Mouse (Mus musculus): Measurements from ENCODE around the gene Imp3. TPM values are rescaled to one million over a fixed set of nuclear protein-coding genes. Genes with fewer than 3 reads are reported as not detected.

Gene Imp3
- 38.1 and 42.0 TPM in 2 replicates for polyA plus RNA-seq (2015; fragmentation: Nextera tagmentation; extraction: Ambion mirVana)

DNA sequence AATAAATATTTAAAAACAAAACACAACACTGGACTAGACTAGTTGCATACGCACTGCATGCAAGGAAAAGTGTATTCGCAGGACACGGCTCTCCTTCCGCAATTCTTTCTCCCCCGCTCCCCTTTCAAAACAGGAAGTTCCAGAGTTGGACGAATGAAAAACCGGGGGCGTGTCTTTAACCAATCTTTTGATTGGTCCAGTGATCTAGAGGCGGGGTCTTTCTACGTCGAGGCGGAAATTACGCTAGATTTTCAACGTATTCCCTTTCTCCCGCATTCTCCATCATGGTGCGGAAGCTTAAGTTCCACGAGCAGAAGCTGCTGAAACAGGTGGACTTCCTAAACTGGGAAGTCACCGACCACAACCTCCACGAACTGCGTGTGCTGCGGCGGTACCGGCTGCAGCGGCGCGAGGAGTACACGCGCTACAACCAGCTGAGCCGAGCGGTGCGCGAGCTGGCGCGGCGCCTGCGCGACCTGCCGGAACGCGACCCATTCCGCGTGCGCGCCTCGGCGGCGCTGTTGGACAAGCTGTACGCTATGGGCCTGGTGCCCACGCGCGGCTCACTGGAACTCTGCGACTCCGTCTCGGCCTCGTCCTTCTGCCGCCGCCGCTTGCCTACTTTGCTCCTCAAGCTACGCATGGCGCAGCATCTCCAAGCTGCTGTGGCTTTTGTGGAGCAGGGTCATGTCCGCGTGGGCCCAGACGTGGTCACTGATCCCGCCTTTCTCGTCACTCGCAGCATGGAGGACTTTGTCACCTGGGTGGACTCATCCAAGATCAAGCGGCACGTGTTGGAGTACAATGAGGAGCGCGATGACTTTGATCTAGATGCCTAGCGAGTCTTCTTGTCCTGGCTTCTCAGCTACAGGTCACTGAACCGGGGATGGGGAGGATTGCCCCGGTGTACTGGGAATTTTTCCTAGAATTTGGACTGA lies at the start of gene Imp3:
TSS of gene Imp3 (plus strand) at position 253 of the 938 bp plus-strand sequence.
- H3K4me2 ChIP-seq (ENCODE audit: low read depth, low read length), result peak within 1 kb of the TSS; percentile 89
- no peaks in the 10 kb centered on the region for H3K27me3 ChIP-seq (ENCODE audit: control insufficient read depth, insufficient read depth, low read depth, low read length)
- WGBS (ENCODE audit: insufficient replicate concordance), result under 1% methylated on average over 73 of the region's 73 CpGs
- peak within 1 kb of the TSS; percentile 86 for H3K27ac ChIP-seq (ENCODE audit: low read length)
- peaks cover 12% of the 10 kb centered on the region for H3K4me1 ChIP-seq (ENCODE audit: control insufficient read depth, low read depth, low read length)
- H3K4me3 ChIP-seq (ENCODE audit: low read depth, low read length), result peak within 1 kb of the TSS; percentile 79
- H3K36me3 ChIP-seq (ENCODE audit: control insufficient read depth, insufficient read depth), result no peaks in the 10 kb centered on the region
- no peaks in the 10 kb centered on the region for H3K9me3 ChIP-seq (replicated peaks; ENCODE audit: control insufficient read depth, low read length)
- H3K9ac ChIP-seq (ENCODE audit: low read depth, low read length), result peak within 1 kb of the TSS; percentile 74
- peak; percentile 90 for ATAC-seq (ENCODE audit: low read depth)

DNA sequence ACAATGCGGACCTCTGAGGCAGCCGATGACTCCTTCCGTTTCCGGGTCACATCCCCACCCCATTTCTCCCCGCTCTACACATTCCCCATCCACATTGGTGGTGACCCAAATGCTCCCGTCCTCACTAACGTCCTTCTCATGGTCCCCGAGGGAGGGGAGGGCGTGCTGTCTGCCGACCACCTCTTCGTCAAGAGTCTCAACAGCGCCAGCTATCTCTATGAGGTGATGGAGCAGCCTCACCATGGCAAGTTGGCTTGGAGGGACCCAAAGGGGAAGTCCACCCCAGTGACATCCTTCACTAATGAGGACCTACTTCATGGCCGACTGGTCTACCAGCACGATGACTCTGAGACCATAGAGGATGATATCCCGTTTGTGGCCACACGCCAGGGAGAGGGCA lies 49.7 kb upstream of the Imp3 start:
- H3K36me3 ChIP-seq (ENCODE audit: control insufficient read depth, insufficient read depth), result no peaks in the 10 kb centered on the region
- H3K27me3 ChIP-seq (ENCODE audit: control insufficient read depth, insufficient read depth, low read depth, low read length), result no peaks in the 10 kb centered on the region
- WGBS (ENCODE audit: insufficient replicate concordance), result 74% methylated on average over 16 of the region's 16 CpGs
- no peaks in the 10 kb centered on the region for H3K4me1 ChIP-seq (ENCODE audit: control insufficient read depth, low read depth, low read length)
- no peak overlapping the region for H3K4me3 ChIP-seq (ENCODE audit: low read depth, low read length)
- H3K27ac ChIP-seq (ENCODE audit: low read length), result no peak overlapping the region
- H3K4me2 ChIP-seq (ENCODE audit: low read depth, low read length), result no peak overlapping the region
- H3K9me3 ChIP-seq (replicated peaks; ENCODE audit: control insufficient read depth, low read length), result no peaks in the 10 kb centered on the region
- ATAC-seq (ENCODE audit: low read depth), result no peak
- no peak overlapping the region for H3K9ac ChIP-seq (ENCODE audit: low read depth, low read length)

DNA sequence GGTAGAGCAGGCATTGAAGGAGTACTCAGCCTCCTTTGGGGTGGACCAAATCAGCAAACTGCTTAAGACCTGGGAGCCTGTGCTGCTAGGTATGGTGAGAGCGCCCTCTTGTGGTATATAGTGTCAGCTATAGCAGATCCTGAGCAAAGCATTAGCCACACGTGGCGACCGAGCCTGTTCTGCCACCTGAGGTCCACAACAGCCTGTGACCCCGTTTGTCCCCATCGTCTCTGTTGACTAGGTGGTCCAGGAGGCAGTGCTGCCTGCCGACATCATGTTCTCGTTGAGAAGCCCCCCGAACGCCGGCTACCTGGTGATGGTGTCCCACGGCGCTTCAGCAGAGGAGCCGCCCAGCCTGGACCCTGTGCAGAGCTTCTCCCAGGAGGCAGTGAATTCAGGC lies 47.5 kb upstream of the Imp3 start:
- H3K27ac ChIP-seq (ENCODE audit: low read length), result no peak overlapping the region
- no peaks in the 10 kb centered on the region for H3K4me1 ChIP-seq (ENCODE audit: control insufficient read depth, low read depth, low read length)
- 0 out of 2 replicates have a peak, but pooled peaks have one; percentile 16 for ATAC-seq (ENCODE audit: low read depth)
- H3K27me3 ChIP-seq (ENCODE audit: control insufficient read depth, insufficient read depth, low read depth, low read length), result no peaks in the 10 kb centered on the region
- no peak overlapping the region for H3K9ac ChIP-seq (ENCODE audit: low read depth, low read length)
- H3K4me2 ChIP-seq (ENCODE audit: low read depth, low read length), result peak overlapping the region; percentile 24
- no peaks in the 10 kb centered on the region for H3K36me3 ChIP-seq (ENCODE audit: control insufficient read depth, insufficient read depth)
- WGBS (ENCODE audit: insufficient replicate concordance), result 11% methylated on average over 14 of the region's 14 CpGs
- H3K9me3 ChIP-seq (replicated peaks; ENCODE audit: control insufficient read depth, low read length), result no peaks in the 10 kb centered on the region
- H3K4me3 ChIP-seq (ENCODE audit: low read depth, low read length), result no peak overlapping the region

DNA sequence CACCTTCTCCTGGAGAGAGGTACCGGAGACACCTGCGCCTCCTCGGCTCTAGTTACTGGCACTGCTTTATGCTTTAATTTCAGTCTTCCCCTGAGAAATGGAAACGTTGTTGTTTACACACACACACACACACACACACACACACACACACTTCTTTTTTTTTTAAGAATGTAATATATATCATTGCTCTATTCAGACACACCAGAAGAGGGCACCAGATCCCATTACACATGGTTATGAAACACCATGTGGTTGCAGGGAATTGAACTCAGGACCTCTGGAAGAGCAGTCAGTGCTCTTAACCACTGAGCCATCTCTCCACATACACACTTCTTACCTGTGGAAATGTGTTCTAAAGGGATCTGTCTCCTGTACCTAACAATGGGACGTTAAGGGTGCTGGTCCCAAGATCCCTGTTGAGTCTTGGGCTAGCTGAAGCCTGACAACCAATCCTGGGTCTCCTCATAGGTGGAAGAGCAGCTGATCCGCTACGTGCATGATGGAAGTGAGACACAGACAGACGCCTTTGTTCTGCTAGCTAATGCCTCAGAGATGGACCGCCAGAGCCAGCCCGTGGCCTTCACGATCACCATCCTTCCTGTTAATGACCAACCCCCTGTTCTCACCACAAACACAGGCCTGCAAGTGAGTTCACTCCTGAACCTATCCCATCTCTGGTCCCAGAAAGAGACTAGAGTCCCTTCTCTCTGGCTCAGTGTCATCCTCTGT lies 46.6 kb upstream of the Imp3 start:
- no peaks in the 10 kb centered on the region for H3K9me3 ChIP-seq (replicated peaks; ENCODE audit: control insufficient read depth, low read length)
- H3K4me2 ChIP-seq (ENCODE audit: low read depth, low read length), result no peak overlapping the region
- no peaks in the 10 kb centered on the region for H3K27me3 ChIP-seq (ENCODE audit: control insufficient read depth, insufficient read depth, low read depth, low read length)
- no peaks in the 10 kb centered on the region for H3K4me1 ChIP-seq (ENCODE audit: control insufficient read depth, low read depth, low read length)
- no peaks in the 10 kb centered on the region for H3K36me3 ChIP-seq (ENCODE audit: control insufficient read depth, insufficient read depth)
- H3K9ac ChIP-seq (ENCODE audit: low read depth, low read length), result no peak overlapping the region
- WGBS (ENCODE audit: insufficient replicate concordance), result 50% methylated on average over 11 of the region's 11 CpGs
- no peak for ATAC-seq (ENCODE audit: low read depth)
- H3K4me3 ChIP-seq (ENCODE audit: low read depth, low read length), result no peak overlapping the region
- no peak overlapping the region for H3K27ac ChIP-seq (ENCODE audit: low read length)

DNA sequence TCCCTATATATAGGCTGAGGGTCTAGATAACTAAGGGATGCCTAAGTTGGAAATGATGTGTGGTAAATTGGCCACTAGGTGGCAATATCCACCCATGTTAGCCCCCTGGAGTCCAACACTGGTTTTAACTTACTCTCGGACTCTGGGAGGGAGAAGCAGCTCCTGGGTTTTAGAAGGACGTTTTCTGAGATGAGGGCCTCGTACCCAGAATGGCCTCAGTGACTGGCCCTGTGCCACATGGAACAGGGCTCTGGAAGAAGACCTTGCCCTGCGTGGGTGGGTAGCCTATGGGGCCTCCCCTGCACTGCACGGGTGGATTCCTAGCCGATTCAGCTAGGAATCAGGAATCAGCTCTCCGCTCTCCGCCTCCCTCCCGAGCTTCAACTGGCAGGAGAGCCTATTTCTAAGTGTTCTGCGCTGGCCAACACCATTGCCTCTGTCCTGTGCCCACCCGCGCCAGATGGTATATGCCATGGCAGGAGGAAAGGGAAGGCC lies 45.7 kb upstream of the Imp3 start:
- H3K4me2 ChIP-seq (ENCODE audit: low read depth, low read length), result peak overlapping the region; percentile 33
- no peaks in the 10 kb centered on the region for H3K27me3 ChIP-seq (ENCODE audit: control insufficient read depth, insufficient read depth, low read depth, low read length)
- no peaks in the 10 kb centered on the region for H3K36me3 ChIP-seq (ENCODE audit: control insufficient read depth, insufficient read depth)
- no peaks in the 10 kb centered on the region for H3K4me1 ChIP-seq (ENCODE audit: control insufficient read depth, low read depth, low read length)
- 35% methylated on average over 12 of the region's 12 CpGs for WGBS (ENCODE audit: insufficient replicate concordance)
- no peak overlapping the region for H3K4me3 ChIP-seq (ENCODE audit: low read depth, low read length)
- ATAC-seq (ENCODE audit: low read depth), result peak; percentile 27; the same call in 1 of the 2 replicates
- H3K9ac ChIP-seq (ENCODE audit: low read depth, low read length), result no peak overlapping the region
- H3K9me3 ChIP-seq (replicated peaks; ENCODE audit: control insufficient read depth, low read length), result no peaks in the 10 kb centered on the region
- H3K27ac ChIP-seq (ENCODE audit: low read length), result no peak overlapping the region

DNA sequence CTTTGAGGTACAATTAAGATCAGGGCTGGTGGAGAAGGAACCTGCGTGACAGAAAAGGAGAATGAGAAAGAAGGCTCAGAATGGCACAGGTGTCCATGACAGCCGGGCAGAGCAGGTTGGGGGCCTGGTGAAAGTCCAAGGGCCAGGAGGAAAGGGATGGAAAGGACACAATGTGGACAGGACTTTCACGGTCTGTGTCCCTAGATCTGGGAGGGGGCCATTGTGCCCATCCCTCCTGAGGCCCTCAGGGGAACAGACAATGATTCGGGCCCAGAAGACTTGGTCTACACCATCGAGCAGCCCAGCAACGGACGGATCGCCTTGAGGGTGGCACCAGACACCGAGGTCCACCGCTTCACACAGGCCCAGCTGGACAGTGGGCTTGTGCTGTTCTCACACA lies 45.2 kb upstream of the Imp3 start:
- H3K4me1 ChIP-seq (ENCODE audit: control insufficient read depth, low read depth, low read length), result no peaks in the 10 kb centered on the region
- no peak overlapping the region for H3K4me3 ChIP-seq (ENCODE audit: low read depth, low read length)
- H3K9me3 ChIP-seq (replicated peaks; ENCODE audit: control insufficient read depth, low read length), result no peaks in the 10 kb centered on the region
- H3K4me2 ChIP-seq (ENCODE audit: low read depth, low read length), result no peak overlapping the region
- 74% methylated on average over 10 of the region's 10 CpGs for WGBS (ENCODE audit: insufficient replicate concordance)
- ATAC-seq (ENCODE audit: low read depth), result no peak
- H3K36me3 ChIP-seq (ENCODE audit: control insufficient read depth, insufficient read depth), result no peaks in the 10 kb centered on the region
- no peak overlapping the region for H3K9ac ChIP-seq (ENCODE audit: low read depth, low read length)
- no peaks in the 10 kb centered on the region for H3K27me3 ChIP-seq (ENCODE audit: control insufficient read depth, insufficient read depth, low read depth, low read length)
- H3K27ac ChIP-seq (ENCODE audit: low read length), result no peak overlapping the region

DNA sequence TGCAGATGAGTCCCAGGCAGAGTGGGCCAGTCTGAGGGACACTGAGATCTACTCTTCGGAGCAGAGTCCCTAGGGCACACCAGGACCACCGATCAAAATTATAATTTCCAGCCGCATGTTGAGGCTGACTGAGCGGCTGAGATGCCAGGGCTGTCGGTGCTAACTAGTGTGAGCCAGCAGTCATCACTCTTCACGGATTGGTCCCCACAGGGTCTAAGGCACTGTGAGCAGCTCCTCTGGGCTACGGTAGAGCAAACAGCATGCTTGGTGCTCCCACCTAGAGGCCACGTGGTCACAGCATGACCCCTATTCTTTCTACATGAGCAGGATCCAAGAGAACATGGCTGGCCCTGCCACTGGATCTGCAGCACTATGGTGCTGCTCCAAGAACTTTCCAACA lies 44.0 kb upstream of the Imp3 start:
- no peaks in the 10 kb centered on the region for H3K4me1 ChIP-seq (ENCODE audit: control insufficient read depth, low read depth, low read length)
- no peaks in the 10 kb centered on the region for H3K27me3 ChIP-seq (ENCODE audit: control insufficient read depth, insufficient read depth, low read depth, low read length)
- no peaks in the 10 kb centered on the region for H3K36me3 ChIP-seq (ENCODE audit: control insufficient read depth, insufficient read depth)
- 55% methylated on average over 8 of the region's 8 CpGs for WGBS (ENCODE audit: insufficient replicate concordance)
- H3K4me3 ChIP-seq (ENCODE audit: low read depth, low read length), result no peak overlapping the region
- H3K9me3 ChIP-seq (replicated peaks; ENCODE audit: control insufficient read depth, low read length), result no peaks in the 10 kb centered on the region
- H3K9ac ChIP-seq (ENCODE audit: low read depth, low read length), result no peak overlapping the region
- no peak overlapping the region for H3K4me2 ChIP-seq (ENCODE audit: low read depth, low read length)
- no peak overlapping the region for H3K27ac ChIP-seq (ENCODE audit: low read length)
- no peak for ATAC-seq (ENCODE audit: low read depth)

DNA sequence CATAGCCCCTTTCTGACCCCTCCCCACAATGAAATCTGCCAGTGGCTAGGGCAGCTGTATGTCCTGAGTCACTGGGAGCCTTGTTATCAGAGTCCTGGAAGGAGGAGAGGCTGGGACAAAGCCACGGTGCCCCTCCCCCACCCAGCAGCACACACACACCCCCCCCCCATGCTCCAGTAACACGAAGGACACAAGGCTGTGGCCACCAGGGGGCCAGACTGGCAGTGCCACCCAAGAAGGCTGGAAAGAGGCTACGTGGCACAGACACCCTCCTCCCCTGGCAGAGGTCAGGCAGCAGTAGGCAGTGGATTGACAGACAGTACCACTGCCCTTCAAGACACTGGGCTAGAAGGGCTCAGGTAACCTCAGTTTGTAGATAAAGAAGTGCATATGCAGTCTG lies 43.3 kb upstream of the Imp3 start:
- no peaks in the 10 kb centered on the region for H3K27me3 ChIP-seq (ENCODE audit: control insufficient read depth, insufficient read depth, low read depth, low read length)
- no peaks in the 10 kb centered on the region for H3K9me3 ChIP-seq (replicated peaks; ENCODE audit: control insufficient read depth, low read length)
- no peak overlapping the region for H3K9ac ChIP-seq (ENCODE audit: low read depth, low read length)
- ATAC-seq (ENCODE audit: low read depth), result no peak
- H3K4me3 ChIP-seq (ENCODE audit: low read depth, low read length), result no peak overlapping the region
- H3K4me2 ChIP-seq (ENCODE audit: low read depth, low read length), result no peak overlapping the region
- no peak overlapping the region for H3K27ac ChIP-seq (ENCODE audit: low read length)
- no peaks in the 10 kb centered on the region for H3K36me3 ChIP-seq (ENCODE audit: control insufficient read depth, insufficient read depth)
- H3K4me1 ChIP-seq (ENCODE audit: control insufficient read depth, low read depth, low read length), result no peaks in the 10 kb centered on the region
- 24% methylated on average over 3 of the region's 3 CpGs for WGBS (ENCODE audit: insufficient replicate concordance)

DNA sequence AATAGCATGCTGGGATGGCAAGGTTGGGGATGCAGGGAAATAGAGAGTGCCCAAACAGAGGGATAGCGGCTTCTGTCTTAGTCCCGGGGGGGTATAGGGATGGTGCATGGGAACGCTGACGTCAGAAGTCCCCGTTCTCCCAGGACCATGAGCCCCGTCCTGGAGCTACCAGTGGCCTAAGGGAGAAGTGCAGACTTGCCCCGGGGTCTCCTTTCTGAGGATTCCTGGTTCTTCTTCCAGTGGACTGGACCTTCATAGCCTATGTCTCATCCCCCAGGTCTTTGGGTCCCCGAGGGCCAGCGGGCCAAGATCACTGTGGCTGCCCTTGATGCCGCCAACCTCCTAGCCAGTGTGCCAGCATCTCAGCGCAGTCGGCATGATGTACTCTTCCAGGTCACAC lies 40.5 kb upstream of the Imp3 start:
- H3K9ac ChIP-seq (ENCODE audit: low read depth, low read length), result no peak overlapping the region
- no peak for ATAC-seq (ENCODE audit: low read depth)
- no peaks in the 10 kb centered on the region for H3K36me3 ChIP-seq (ENCODE audit: control insufficient read depth, insufficient read depth)
- H3K4me2 ChIP-seq (ENCODE audit: low read depth, low read length), result no peak overlapping the region
- H3K4me3 ChIP-seq (ENCODE audit: low read depth, low read length), result no peak overlapping the region
- whole genome bisulfite sequencing (ENCODE audit: insufficient replicate concordance), result 77% methylated on average over 12 of the region's 12 CpGs
- H3K27me3 ChIP-seq (ENCODE audit: control insufficient read depth, insufficient read depth, low read depth, low read length), result no peaks in the 10 kb centered on the region
- no peaks in the 10 kb centered on the region for H3K9me3 ChIP-seq (replicated peaks; ENCODE audit: control insufficient read depth, low read length)
- H3K4me1 ChIP-seq (ENCODE audit: control insufficient read depth, low read depth, low read length), result no peaks in the 10 kb centered on the region
- H3K27ac ChIP-seq (ENCODE audit: low read length), result no peak overlapping the region

All from liver, embryonic 16.5 days (tissue).